Mouse (Mus musculus): ENCODE measurements at regions not wholly inside any gene's neighbourhood (a gene's known extent, or its start where the extent isn't known, plus 50 kb on each side); places are given as distances from the start of the nearest gene placed in this dataset.

DNA sequence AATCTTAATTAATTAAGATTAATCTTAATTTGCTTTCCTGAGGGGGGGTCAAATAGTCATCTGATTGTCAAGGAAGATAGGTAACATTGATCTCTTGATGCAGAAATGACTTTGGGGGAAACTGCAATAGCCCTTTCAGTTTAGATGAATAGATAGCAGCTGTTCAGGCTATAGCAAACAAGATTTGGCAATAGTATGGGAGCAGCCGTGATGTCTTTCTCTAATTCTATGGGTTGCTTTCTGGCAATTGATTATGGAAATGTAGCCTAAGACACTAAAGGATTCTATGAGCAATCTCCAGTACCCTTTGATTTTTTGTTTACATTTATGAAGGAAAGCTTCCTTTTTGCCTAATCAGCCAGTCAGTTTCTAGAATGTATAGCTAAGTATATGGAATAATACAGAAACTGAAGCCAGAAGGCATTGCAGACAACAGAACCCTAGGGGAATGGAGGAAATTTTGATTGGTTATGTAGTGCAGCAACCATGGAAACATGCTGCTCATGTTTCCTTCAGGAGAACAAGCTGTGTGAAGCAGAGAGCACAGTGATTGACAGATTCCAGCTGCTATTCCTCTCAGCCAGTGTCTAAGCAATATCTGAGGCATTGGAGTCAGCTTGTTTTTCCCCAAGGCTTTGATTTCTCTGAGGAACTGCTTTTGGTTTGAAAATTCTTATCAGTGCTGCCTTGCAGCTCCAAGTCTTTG is 608.7 kb upstream of the Cypt1 start:
- peak in 1 of 2 experiments; percentile 1 for DNase-seq (ENCODE audit: low spot score in 2 of 2)
- Histone ChIP-seq H3K27ac (peak overlapping the region; percentile 36; the same call in 1 of the 2 replicates), H3K4me3 (no peak overlapping the region)
- TF ChIP-seq CTCF (conservative IDR thresholded peaks at IDR 0.05): no peak
